In genomic region chr16:37997771-37998170, GRCm38 (mm10) we compare ENCODE assay signal across 27 mouse cellular contexts.
DNase-seq lines count a peak whose midpoint lies in the region; ATAC-seq and TF ChIP-seq lines count a peak whose summit lies in the region.
"Had no signal": no experiment of that assay in that cellular context is flagged by ENCODE, and none has a peak within 500 bp of the region (broad histone marks: within the 10 kb centered on the region; RNA-seq: fewer than 3 reads in every experiment).

No protein-coding gene starts in this region.

- no peak for TF ChIP-seq CTCF in lung, adult 2 months (IDR thresholded peaks at IDR 0.05; ENCODE audit: insufficient read depth, low read length)

- H3K9me3 ChIP-seq in neural tube, embryonic 15.5 days (replicated peaks): no peaks in the 10 kb centered on the region
- H3K9me3 ChIP-seq: liver, embryonic 15.5 days; midbrain, embryonic 13.5 days had no signal

- intact Hi-C loops in heart, postnatal 14 days (cut with DNase I): no loop called here

- H3K36me3 ChIP-seq in neural tube, embryonic 15.5 days: no peaks in the 10 kb centered on the region
- H3K36me3 ChIP-seq: liver, embryonic 15.5 days; midbrain, embryonic 13.5 days had no signal

- no peak overlapping the region; the same call in 1 of the 2 replicates for H3K27ac ChIP-seq in neural tube, embryonic 15.5 days (replicated peaks)
- H3K27ac ChIP-seq: hindbrain, embryonic 14.5 days; liver, embryonic 15.5 days; macrophage; midbrain, embryonic 13.5 days; stomach, postnatal 0 days had no signal

- 87% methylated on average over 4 of the region's 4 CpGs for WGBS in neural tube, embryonic 15.5 days
- 35% methylated on average over 4 of the region's 4 CpGs for WGBS in lung, adult 2 months

- no peak for TF ChIP-seq POLR2A in lung, adult 2 months (IDR thresholded peaks at IDR 0.05; ENCODE audit: borderline replicate concordance, extremely low read depth, low read depth, low read length)

- no peak overlapping the region for H3K4me2 ChIP-seq in neural tube, embryonic 15.5 days
- H3K4me2 ChIP-seq: heart, embryonic 11.5 days; hindbrain, embryonic 14.5 days; liver, embryonic 15.5 days; midbrain, embryonic 13.5 days had no signal

- H3K27me3 ChIP-seq in neural tube, embryonic 15.5 days (replicated peaks): no peaks in the 10 kb centered on the region
- H3K27me3 ChIP-seq: liver, embryonic 15.5 days; midbrain, embryonic 13.5 days; Patski had no signal

- no peak for ATAC-seq in neural tube, embryonic 15.5 days (ENCODE audit: low FRiP score)
- ATAC-seq: inflammation-experienced regulatory T-cells, adult 6 months; midbrain, embryonic 13.5 days; Patski had no signal

- H3K4me1 ChIP-seq in neural tube, embryonic 15.5 days: peaks cover 17% of the 10 kb centered on the region
- H3K4me1 ChIP-seq in lung, adult 2 months (ENCODE audit: control insufficient read depth, insufficient read depth, low read length): peaks cover 10% of the 10 kb centered on the region; the same call in 1 of the 2 replicates
- H3K4me1 ChIP-seq: liver, embryonic 15.5 days had no signal

- no peak overlapping the region for H3K9ac ChIP-seq in neural tube, embryonic 15.5 days (replicated peaks)
- H3K9ac ChIP-seq: hindbrain, embryonic 14.5 days; liver, embryonic 15.5 days; midbrain, embryonic 13.5 days had no signal

- peak; percentile 75 for DNase-seq in heart, adult 11 months
- DNase-seq in heart, postnatal 14 days: no peak
- DNase-seq in neural tube, embryonic 10.5 days (ENCODE audit: extremely low spot score, low spot score): peak; percentile 12
- peak; percentile 61 for DNase-seq in lung, adult 2 months
- DNase-seq in lung, postnatal 25 days (ENCODE audit: low spot score): peak; percentile 80
- DNase-seq in spleen, adult 12 weeks (ENCODE audit: low spot score): no peak
- no peak for DNase-seq in adrenal gland, postnatal 10 days
- DNase-seq: adrenal gland, postnatal 14 days; cerebellum, adult 11 months; cerebellum, adult 9-10 months; cerebellum, postnatal 36 days; gastrocnemius, postnatal 10 days; kidney, adult 2 months; kidney, postnatal 4 days; layer of hippocampus, postnatal 36 days; left cerebral cortex, postnatal 4 days; liver; right cerebral cortex, adult 18-20 months had no signal

- no peak overlapping the region for H3K4me3 ChIP-seq in neural tube, embryonic 15.5 days (replicated peaks)
- H3K4me3 ChIP-seq in lung, adult 2 months (replicated peaks; ENCODE audit: extremely low read depth, low read depth, low read length): no peak overlapping the region
- H3K4me3 ChIP-seq: liver, embryonic 15.5 days; midbrain, embryonic 13.5 days had no signal

Comparison
In these comparisons a context has a peak if more than half of its experiments do, and no peak if none do; other contexts are left out.
1. DNase-seq: peak in heart, adult 11 months (single experiment), neural tube, embryonic 10.5 days (single experiment), lung, adult 2 months (single experiment) and lung, postnatal 25 days (single experiment); none in heart, postnatal 14 days (0 of 2), spleen, adult 12 weeks (single experiment) and adrenal gland, postnatal 10 days (single experiment).